Mouse (Mus musculus): ENCODE measurements around the gene Krtap1-5.

DNA sequence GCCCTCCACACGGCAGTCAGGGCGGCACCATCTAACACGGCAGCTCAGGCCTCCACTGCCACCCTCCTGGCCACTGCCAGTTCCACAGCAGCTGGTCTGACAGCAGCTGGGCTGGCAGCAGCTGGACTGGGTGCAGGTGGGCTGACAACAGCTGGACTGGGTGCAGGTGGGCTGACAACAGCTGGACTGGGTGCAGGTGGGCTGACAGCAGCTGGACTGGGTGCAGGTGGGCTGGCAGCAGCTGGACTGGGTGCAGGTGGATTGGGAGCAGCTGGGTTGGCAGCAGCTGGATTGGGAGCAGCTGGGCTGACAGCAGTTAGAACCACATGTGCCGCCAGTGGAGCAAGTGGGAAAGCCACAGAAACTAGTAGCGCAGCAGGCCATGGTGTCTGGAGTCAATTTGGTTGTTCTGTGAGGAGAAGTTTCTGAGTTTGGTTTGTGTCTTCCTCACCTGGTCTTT, 2.5 kb upstream of the Krtap1-5 start, which contains the start of gene Krtap1-4:
- TF ChIP-seq CTCF (IDR thresholded peaks at IDR 0.05; ENCODE audit: extremely low read depth, insufficient read depth, low read length), result no peak
- TF ChIP-seq POLR2A (IDR thresholded peaks at IDR 0.05; ENCODE audit: extremely low read depth, insufficient read depth, low read length), result no peak

All from cortical plate, adult 2 months (tissue).